Mouse (Mus musculus): ENCODE measurements around the gene Ppp1r7. TPM values are rescaled to one million over a fixed set of nuclear protein-coding genes. Genes with fewer than 3 reads are reported as not detected.
"Not testable (repeated sequence)": the region's sequence is repeated elsewhere in the genome, so short reads cannot be mapped to it uniquely, and the experiment has no call there.

Gene Ppp1r7
- 12.9 and 13.7 TPM in 2 replicates for total RNA-seq (2014; rRNA removed)
- polyA plus RNA-seq (2015; fragmentation: Nextera tagmentation; extraction: Ambion mirVana) = 56.2 and 62.9 TPM in 2 replicates

DNA sequence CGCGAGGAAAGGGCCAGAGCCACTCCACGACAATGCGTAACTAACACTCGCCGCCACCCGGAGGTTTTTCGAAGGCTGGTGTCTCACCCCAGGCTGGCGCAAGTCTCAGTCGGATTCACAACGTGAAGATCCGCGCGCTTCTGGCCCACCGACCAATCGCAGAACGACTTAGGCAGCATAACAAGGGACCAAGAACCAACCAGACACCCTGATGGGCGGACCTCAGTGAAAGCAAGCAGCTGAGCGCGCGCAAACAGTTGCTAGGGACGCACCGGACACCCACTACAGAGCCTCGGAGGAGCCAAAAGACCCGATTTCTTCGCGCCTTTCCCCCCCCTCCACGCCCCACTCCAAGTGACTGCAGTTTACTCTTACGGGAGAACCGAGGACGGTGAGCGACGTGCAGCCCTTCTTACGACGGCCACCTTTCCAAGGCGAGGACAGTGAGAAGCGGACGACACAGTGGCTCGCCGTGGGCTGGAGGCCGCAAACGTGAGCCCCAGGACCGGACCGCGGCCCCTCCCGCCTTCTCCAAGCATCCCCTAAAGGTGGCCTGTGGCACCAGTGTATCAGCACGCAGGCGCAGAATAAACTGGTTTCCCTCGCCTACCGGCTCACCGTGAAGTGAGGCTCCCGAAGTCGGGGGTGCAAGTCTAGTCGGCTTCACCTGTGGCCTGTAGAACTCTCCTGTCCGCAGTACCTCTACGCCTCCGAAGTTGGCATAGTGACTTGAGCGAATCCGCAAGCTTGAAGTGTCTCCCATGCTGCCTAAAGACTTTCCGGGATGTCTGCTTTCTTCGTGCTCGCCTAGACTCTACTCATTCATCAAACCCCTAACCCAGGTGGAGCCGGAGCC is at the start of gene Ppp1r7, which contains the start of gene Pask:
Gene Ppp1r7 (plus strand): TSS at position 207 of the 856 bp plus-strand sequence.
Gene Pask (minus strand): TSS at position 835 of the 856 bp plus-strand sequence.
- Histone ChIP-seq H3K36me3 (ENCODE audit: insufficient read depth, low read length) (peaks cover 5% of the 10 kb centered on the region; the same call in 1 of the 2 replicates), H3K9ac (replicated peaks; ENCODE audit: low read length, poor library complexity, severe bottlenecking) (peak within 1 kb of the TSS; percentile 77), H3K4me3 (ENCODE audit: low read depth, low read length) (peak within 1 kb of the TSS; percentile 82), H3K4me2 (ENCODE audit: low read depth, low read length, poor library complexity, severe bottlenecking) (peak within 1 kb of the TSS; percentile 93), H3K4me1 (ENCODE audit: insufficient read depth, low read length) (0 out of 2 replicates have a peak, but pooled peaks cover 5% of the 10 kb centered on the region), H3K9me3 (ENCODE audit: low read length) (no peaks in the 10 kb centered on the region), H3K27me3 (ENCODE audit: insufficient read depth, low read length) (no peaks in the 10 kb centered on the region), H3K27ac (ENCODE audit: low read depth, low read length) (peak within 1 kb of the TSS; percentile 49; the same call in 1 of the 2 replicates)
- DNase-seq (ENCODE audit: low spot score) = peak; percentile 99
- no peak for TF ChIP-seq CTCF (IDR thresholded peaks at IDR 0.05)
- under 1% methylated on average over 63 of the region's 63 CpGs for WGBS
- ATAC-seq (ENCODE audit: low FRiP score) = peak; percentile 95

DNA sequence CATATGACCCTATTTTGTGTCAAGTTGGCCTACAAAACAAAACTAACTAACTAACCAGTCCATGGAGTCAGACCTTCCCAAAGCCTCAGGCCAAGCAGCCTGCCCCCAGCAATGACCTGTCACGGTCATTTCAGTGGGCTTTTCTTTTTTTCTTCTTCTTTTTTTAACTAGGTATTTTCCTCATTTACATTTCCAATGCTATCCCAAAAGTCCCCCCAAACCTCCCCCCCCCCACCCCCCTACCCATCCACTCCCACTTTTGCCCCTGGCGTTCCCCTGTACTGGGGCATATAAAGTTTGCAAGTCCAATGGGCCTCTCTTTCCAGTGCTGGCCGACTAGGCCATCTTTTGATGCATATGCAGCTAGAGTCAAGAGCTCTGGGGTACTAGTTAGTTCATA is 48.2 kb upstream of the Ppp1r7 start:
- not testable (repeated sequence) for DNase-seq (ENCODE audit: low spot score); H3K9ac ChIP-seq (replicated peaks; ENCODE audit: low read length, poor library complexity, severe bottlenecking); H3K27ac ChIP-seq (ENCODE audit: low read depth, low read length); H3K4me3 ChIP-seq (ENCODE audit: low read depth, low read length); H3K27me3 ChIP-seq (ENCODE audit: insufficient read depth, low read length); H3K9me3 ChIP-seq (ENCODE audit: low read length); ATAC-seq (ENCODE audit: low FRiP score); H3K4me1 ChIP-seq (ENCODE audit: insufficient read depth, low read length); H3K4me2 ChIP-seq (ENCODE audit: low read depth, low read length, poor library complexity, severe bottlenecking)
- H3K36me3 ChIP-seq (ENCODE audit: insufficient read depth, low read length) = peaks cover 27% of the 10 kb centered on the region
- WGBS = 85% methylated on average over 3 of the region's 3 CpGs

DNA sequence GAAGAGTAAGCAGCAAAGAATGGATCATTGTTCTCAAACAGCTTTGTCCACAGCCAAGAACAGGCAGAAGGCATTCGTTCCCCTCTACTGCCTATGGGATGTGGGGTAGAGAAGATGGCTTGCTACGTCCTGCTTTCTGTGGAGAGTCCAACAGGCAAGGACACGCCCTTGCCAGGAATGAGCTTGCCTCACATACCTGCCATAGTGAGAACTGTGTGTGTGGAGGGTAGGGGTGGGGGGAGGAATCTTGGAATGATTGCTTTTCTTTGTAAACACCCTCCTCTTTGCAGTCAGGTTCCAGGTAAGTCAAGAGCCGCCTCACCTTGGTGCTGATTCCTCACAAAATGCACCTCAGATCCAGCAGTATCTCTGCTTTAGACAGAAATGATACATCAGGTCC is 42.9 kb upstream of the Ppp1r7 start:
- 0 out of 2 replicates have a peak, but pooled peaks cover 2% of the 10 kb centered on the region for H3K4me1 ChIP-seq (ENCODE audit: insufficient read depth, low read length)
- peaks cover 73% of the 10 kb centered on the region for H3K36me3 ChIP-seq (ENCODE audit: insufficient read depth, low read length)
- ATAC-seq (ENCODE audit: low FRiP score) = no peak
- no peak overlapping the region for H3K27ac ChIP-seq (ENCODE audit: low read depth, low read length)
- no peaks in the 10 kb centered on the region for H3K27me3 ChIP-seq (ENCODE audit: insufficient read depth, low read length)
- no peak overlapping the region for H3K9ac ChIP-seq (replicated peaks; ENCODE audit: low read length, poor library complexity, severe bottlenecking)
- H3K4me2 ChIP-seq (ENCODE audit: low read depth, low read length, poor library complexity, severe bottlenecking) = no peak overlapping the region
- no peak for TF ChIP-seq CTCF (IDR thresholded peaks at IDR 0.05)
- H3K9me3 ChIP-seq (ENCODE audit: low read length) = no peaks in the 10 kb centered on the region
- WGBS = 95% methylated on average over 4 of the region's 4 CpGs
- H3K4me3 ChIP-seq (ENCODE audit: low read depth, low read length) = no peak overlapping the region
- DNase-seq (ENCODE audit: low spot score) = no peak

DNA sequence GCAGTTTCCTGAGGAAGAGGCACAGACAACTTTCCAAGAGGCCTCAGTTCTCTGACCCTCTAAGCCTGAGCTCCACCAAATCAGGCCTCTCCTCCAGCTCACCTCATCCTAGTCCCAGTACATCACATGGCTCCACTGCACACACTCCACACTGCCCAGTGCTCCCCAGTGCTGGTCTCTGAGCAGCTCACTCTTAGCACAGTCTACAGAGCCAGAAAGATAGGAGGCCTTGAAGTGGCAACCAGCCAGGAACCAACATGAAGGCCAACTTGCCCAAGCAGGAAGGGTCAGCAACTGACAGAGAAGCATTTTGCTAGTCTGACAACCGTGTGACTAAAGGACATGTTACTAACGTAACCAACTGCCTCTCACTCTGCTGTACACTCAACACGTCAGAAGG is 42.1 kb upstream of the Ppp1r7 start:
- no peaks in the 10 kb centered on the region for H3K9me3 ChIP-seq (ENCODE audit: low read length)
- peaks cover 72% of the 10 kb centered on the region for H3K36me3 ChIP-seq (ENCODE audit: insufficient read depth, low read length)
- ATAC-seq (ENCODE audit: low FRiP score) (no peak), DNase-seq (ENCODE audit: low spot score) (no peak)
- H3K27ac ChIP-seq (ENCODE audit: low read depth, low read length) = no peak overlapping the region
- no peak overlapping the region for H3K4me3 ChIP-seq (ENCODE audit: low read depth, low read length)
- no peaks in the 10 kb centered on the region for H3K27me3 ChIP-seq (ENCODE audit: insufficient read depth, low read length)
- no peak for TF ChIP-seq CTCF (IDR thresholded peaks at IDR 0.05)
- no peak overlapping the region for H3K4me2 ChIP-seq (ENCODE audit: low read depth, low read length, poor library complexity, severe bottlenecking)
- no peak overlapping the region for H3K9ac ChIP-seq (replicated peaks; ENCODE audit: low read length, poor library complexity, severe bottlenecking)
- 92% methylated on average over 3 of the region's 3 CpGs for WGBS
- 0 out of 2 replicates have a peak, but pooled peaks cover 4% of the 10 kb centered on the region for H3K4me1 ChIP-seq (ENCODE audit: insufficient read depth, low read length)

DNA sequence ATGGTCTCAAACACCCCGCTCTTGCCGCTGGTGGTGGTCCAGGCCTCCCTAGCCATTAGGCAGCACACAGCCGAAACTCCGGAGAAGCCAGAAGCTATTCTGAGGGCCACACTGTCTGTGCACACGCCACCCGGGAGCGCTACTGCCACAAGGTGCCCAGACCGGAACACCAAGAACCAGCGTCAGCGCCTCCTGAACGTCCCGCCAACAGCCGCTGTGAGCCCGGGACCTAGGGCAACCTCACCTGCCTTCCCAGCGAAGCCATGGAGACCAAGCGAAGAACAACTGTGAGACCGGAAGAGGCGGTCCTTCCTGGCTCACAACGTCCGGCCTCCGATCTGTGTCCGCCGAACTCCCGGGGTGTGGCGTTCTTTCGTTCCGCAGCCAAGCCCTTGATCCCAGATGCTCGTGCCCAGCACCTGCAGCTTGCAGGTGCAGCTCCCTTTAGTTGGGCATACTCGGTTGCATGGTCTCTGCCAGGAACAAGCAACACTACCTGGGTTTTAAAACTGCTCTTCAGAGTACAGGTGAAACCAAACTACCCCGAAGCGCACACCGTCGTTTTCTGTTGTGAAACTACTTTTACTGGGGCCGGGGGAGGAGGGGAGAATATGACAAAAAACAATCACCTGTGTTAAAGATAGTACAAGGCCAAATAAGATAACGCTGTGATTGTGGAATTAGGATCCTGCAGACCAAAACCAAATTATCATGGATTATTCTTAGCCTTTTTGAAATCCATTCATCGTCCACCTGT is 36.9 kb upstream of the Ppp1r7 start, which contains the start of gene Mterf4:
Gene Mterf4 (minus strand): TSS at position 335 of the 757 bp plus-strand sequence.
- Histone ChIP-seq H3K4me1 (ENCODE audit: insufficient read depth, low read length) (0 out of 2 replicates have a peak, but pooled peaks cover 4% of the 10 kb centered on the region), H3K9ac (replicated peaks; ENCODE audit: low read length, poor library complexity, severe bottlenecking) (peak within 1 kb of the TSS; percentile 80), H3K4me3 (ENCODE audit: low read depth, low read length) (peak within 1 kb of the TSS; percentile 80), H3K27ac (ENCODE audit: low read depth, low read length) (0 out of 2 replicates have a peak within 1 kb of the TSS, but pooled peaks have one; percentile 52), H3K27me3 (ENCODE audit: insufficient read depth, low read length) (no peaks in the 10 kb centered on the region), H3K4me2 (ENCODE audit: low read depth, low read length, poor library complexity, severe bottlenecking) (peak within 1 kb of the TSS; percentile 77), H3K9me3 (ENCODE audit: low read length) (no peaks in the 10 kb centered on the region), H3K36me3 (ENCODE audit: insufficient read depth, low read length) (peaks cover 34% of the 10 kb centered on the region)
- WGBS = 7% methylated on average over 36 of the region's 36 CpGs
- peak; percentile 1; the same call in 1 of the 2 replicates for TF ChIP-seq CTCF (IDR thresholded peaks at IDR 0.05)
- ATAC-seq (ENCODE audit: low FRiP score) (peak; percentile 94), DNase-seq (ENCODE audit: low spot score) (peak; percentile 92)

Measured in midbrain, postnatal 0 days (tissue).